Mouse (Mus musculus) stomach, postnatal 0 days (tissue): ENCODE measurements around the gene Ubald1. TPM values are rescaled to one million over a fixed set of nuclear protein-coding genes. Genes with fewer than 3 reads are reported as not detected.
A peak's percentile ranks its signal among the peaks of the same experiment; 100 is the strongest.

Experiments
- ATAC-seq: fragments of 200-750 bp; cut with Nextera tagmentation; 2 replicates; pipeline ENCODE4 v1.8.0; 2017; ENCODE audit not compliant: low FRiP score, low TSS enrichment
- DNase-seq: peaks from one replicate; pipeline ENCODE4 v3.0.0-alpha.2; 2016; ENCODE audit warnings: low spot score
- H3K27ac ChIP-seq: fragments of 300-500 bp; sonication (generic); replicated peaks from 2 replicates; pipeline ENCODE4 v1.5.1; 2014; ENCODE audit warnings: mild to moderate bottlenecking, control low read depth
- H3K27me3 ChIP-seq: fragments of 300-500 bp; sonication (generic); 2 replicates; pipeline ENCODE4 v1.6.1; 2014; ENCODE audit warnings: low read length; ENCODE audit not compliant: control insufficient read depth, insufficient read depth
- H3K36me3 ChIP-seq: fragments of 300-500 bp; sonication (generic); 2 replicates; pipeline ENCODE4 v1.6.1; 2014; ENCODE audit warnings: low read length, mixed read lengths; ENCODE audit not compliant: control insufficient read depth, insufficient read depth
- H3K4me1 ChIP-seq: fragments of 300-500 bp; sonication (generic); replicated peaks from 2 replicates; pipeline ENCODE4 v1.6.1; 2014; ENCODE audit warnings: antibody characterized with exemption; ENCODE audit not compliant: control insufficient read depth, insufficient read depth
- H3K4me2 ChIP-seq: fragments of 300-500 bp; sonication (generic); replicated peaks from 2 replicates; pipeline ENCODE4 v1.6.1; 2014; ENCODE audit warnings: low read depth, mild to moderate bottlenecking, control low read depth, moderate library complexity
- H3K4me3 ChIP-seq: fragments of 300-500 bp; sonication (generic); 2 replicates; pipeline ENCODE4 v1.5.1; 2014; ENCODE audit warnings: low read depth, low read length, control low read depth
- H3K9ac ChIP-seq: fragments of 300-500 bp; sonication (generic); 2 replicates; pipeline ENCODE4 v1.6.1; 2014; ENCODE audit warnings: mild to moderate bottlenecking, low read length, control low read depth, mixed read lengths
- H3K9me3 ChIP-seq: fragments of 300-500 bp; sonication (generic); 2 replicates; pipeline ENCODE4 v1.6.1; 2016; ENCODE audit warnings: low read length; ENCODE audit not compliant: control insufficient read depth
- CTCF ChIP-seq: IDR thresholded peaks from 2 replicates; pipeline ENCODE4 v1.5.1; 2016; ENCODE audit warnings: antibody characterized with exemption, low read depth, mild to moderate bottlenecking, moderate library complexity
- EP300 ChIP-seq: optimal IDR thresholded peaks from 2 replicates; pipeline ENCODE3; 2016; ENCODE audit warnings: antibody characterized with exemption
- WGBS: fragments of 180-500 bp; shearing (Covaris S2); extraction: QIAGEN DNeasy Blood & Tissue Kit; methylation state at CpG from one replicate; pipeline ENCODE4 v1.1.7; 2014; 5-methylcytosine and 5-hydroxymethylcytosine counted together
- polyA plus RNA-seq: library from polyadenylated mRNA; unstranded; fragments of >200 nt; fragmentation: Nextera tagmentation; extraction: Ambion mirVana; gene quantifications from 2 replicates; pipeline ENCODE4 v1.2.1, GENCODE M21; 2015

Ubald1 gene
- 32.1 and 40.0 TPM in 2 replicates for polyA plus RNA-seq

GRCm38 (mm10) chr16:4880136-4880825 is at the start of gene Ubald1:
Gene Ubald1, minus strand, starts transcription at chr16:4880315.
- ATAC-seq = peak; percentile 84
- Histone ChIP-seq H3K9ac (peak within 1 kb of the TSS; percentile 93), H3K36me3 (no peaks in the 10 kb centered on the region), H3K4me1 (peaks cover 7% of the 10 kb centered on the region), H3K27me3 (no peaks in the 10 kb centered on the region), H3K9me3 (no peaks in the 10 kb centered on the region), H3K4me2 (peak within 1 kb of the TSS; percentile 89), H3K27ac (peak within 1 kb of the TSS; percentile 99), H3K4me3 (peak within 1 kb of the TSS; percentile 89)
- 1% methylated on average over 47 of the region's 48 CpGs for WGBS
- no peak for TF ChIP-seq CTCF
- TF ChIP-seq EP300 = peak; percentile 85
- peak; percentile 99 for DNase-seq

GRCm38 (mm10) chr16:4928474-4928873 is 48.4 kb upstream of the Ubald1 start:
- Histone ChIP-seq H3K27me3 (no peaks in the 10 kb centered on the region), H3K4me3 (no peak overlapping the region), H3K4me1 (no peaks in the 10 kb centered on the region), H3K36me3 (peaks cover 50% of the 10 kb centered on the region), H3K27ac (no peak overlapping the region), H3K9ac (no peak overlapping the region), H3K4me2 (no peak overlapping the region), H3K9me3 (no peaks in the 10 kb centered on the region)
- 67% methylated on average over 2 of the region's 2 CpGs for WGBS
- peak; percentile 44 for DNase-seq
- ATAC-seq = peak; percentile 70
- TF ChIP-seq CTCF = no peak
- no peak for TF ChIP-seq EP300

- Histone ChIP-seq H3K4me2 (no peak overlapping the region), H3K9me3 (no peaks in the 10 kb centered on the region), H3K4me1 (no peaks in the 10 kb centered on the region), H3K27me3 (no peaks in the 10 kb centered on the region), H3K9ac (no peak overlapping the region), H3K27ac (no peak overlapping the region), H3K36me3 (peaks cover 53% of the 10 kb centered on the region), H3K4me3 (no peak overlapping the region)
- no peak for TF ChIP-seq EP300
- 89% methylated on average over 7 of the region's 7 CpGs for WGBS
- peak; percentile 45; the same call in 1 of the 2 replicates for ATAC-seq
- no peak for DNase-seq
Observed at GRCm38 (mm10) chr16:4927967-4928366, 47.9 kb upstream of the Ubald1 start.

- Histone ChIP-seq H3K4me2 (no peak overlapping the region), H3K36me3 (peaks cover 38% of the 10 kb centered on the region; the same call in 1 of the 2 replicates), H3K27me3 (no peaks in the 10 kb centered on the region), H3K27ac (no peak overlapping the region), H3K9ac (no peak overlapping the region), H3K9me3 (no peaks in the 10 kb centered on the region), H3K4me3 (no peak overlapping the region), H3K4me1 (no peaks in the 10 kb centered on the region)
- ATAC-seq = no peak
- WGBS = 91% methylated on average over 5 of the region's 5 CpGs
- no peak for DNase-seq
- TF ChIP-seq EP300 = no peak
- no peak for TF ChIP-seq CTCF
Observed at GRCm38 (mm10) chr16:4923996-4924395, 43.9 kb upstream of the Ubald1 start.

GRCm38 (mm10) chr16:4922481-4922880 is 42.4 kb upstream of the Ubald1 start:
- H3K4me3 ChIP-seq = no peak overlapping the region
- TF ChIP-seq EP300 (no peak), CTCF (no peak)
- no peak overlapping the region for H3K27ac ChIP-seq
- H3K4me2 ChIP-seq = no peak overlapping the region
- H3K4me1 ChIP-seq = no peaks in the 10 kb centered on the region
- no peak for ATAC-seq
- no peak overlapping the region for H3K9ac ChIP-seq
- H3K9me3 ChIP-seq = no peaks in the 10 kb centered on the region
- H3K27me3 ChIP-seq = no peaks in the 10 kb centered on the region
- peaks cover 38% of the 10 kb centered on the region for H3K36me3 ChIP-seq
- 92% methylated on average over 6 of the region's 6 CpGs for WGBS
- DNase-seq = no peak

- Histone ChIP-seq H3K27me3 (no peaks in the 10 kb centered on the region), H3K4me3 (no peak overlapping the region), H3K27ac (no peak overlapping the region), H3K36me3 (peaks cover 37% of the 10 kb centered on the region), H3K9me3 (no peaks in the 10 kb centered on the region), H3K4me1 (no peaks in the 10 kb centered on the region), H3K4me2 (no peak overlapping the region), H3K9ac (no peak overlapping the region)
- DNase-seq = no peak
- TF ChIP-seq CTCF = no peak
- no peak for TF ChIP-seq EP300
- no peak for ATAC-seq
- WGBS = 83% methylated on average over 4 of the region's 4 CpGs
Observed at GRCm38 (mm10) chr16:4920556-4920955, 40.4 kb upstream of the Ubald1 start.
